Mouse (Mus musculus): ENCODE measurements around the gene Bnipl. TPM values are rescaled to one million over a fixed set of nuclear protein-coding genes. Genes with fewer than 3 reads are reported as not detected.

Gene Bnipl
- polyA plus RNA-seq, 1 experiment from 2014 or later, result 0.24 TPM

DNA sequence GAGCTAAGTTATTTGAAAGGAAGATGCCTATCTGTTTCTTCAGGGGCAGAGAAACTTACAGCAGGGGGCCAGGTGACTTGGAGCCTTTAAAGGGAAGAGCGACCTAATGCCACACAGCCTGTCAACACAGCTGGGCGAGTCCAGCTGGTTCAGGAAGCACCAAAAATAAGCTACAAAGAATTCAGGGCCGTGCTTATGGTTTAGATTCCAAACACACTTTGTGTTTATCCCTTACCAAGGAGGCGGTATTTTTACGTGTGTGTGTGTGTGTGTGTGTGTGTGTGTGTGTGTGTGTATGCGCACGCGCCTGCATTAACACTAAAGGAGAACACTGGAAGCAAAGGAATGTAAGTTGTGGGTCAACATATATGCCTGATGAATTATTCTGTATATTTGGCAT, 29.8 kb upstream of the Bnipl start:
- WGBS, result 14% methylated on average over 8 of the region's 8 CpGs
- Histone ChIP-seq H3K27me3 (replicated peaks) (no peaks in the 10 kb centered on the region), H3K4me1 (peaks cover 49% of the 10 kb centered on the region), H3K9me3 (no peaks in the 10 kb centered on the region), H3K4me3 (peak overlapping the region; percentile 86), H3K36me3 (peaks cover 4% of the 10 kb centered on the region; the same call in 1 of the 2 replicates), H3K27ac (replicated peaks) (peak overlapping the region; percentile 93), H3K9ac (peak overlapping the region; percentile 96), H3K4me2 (peak overlapping the region; percentile 92)
- no peak for ATAC-seq (ENCODE audit: extremely low read depth, insufficient number of reproducible peaks, low FRiP score, low TSS enrichment)

DNA sequence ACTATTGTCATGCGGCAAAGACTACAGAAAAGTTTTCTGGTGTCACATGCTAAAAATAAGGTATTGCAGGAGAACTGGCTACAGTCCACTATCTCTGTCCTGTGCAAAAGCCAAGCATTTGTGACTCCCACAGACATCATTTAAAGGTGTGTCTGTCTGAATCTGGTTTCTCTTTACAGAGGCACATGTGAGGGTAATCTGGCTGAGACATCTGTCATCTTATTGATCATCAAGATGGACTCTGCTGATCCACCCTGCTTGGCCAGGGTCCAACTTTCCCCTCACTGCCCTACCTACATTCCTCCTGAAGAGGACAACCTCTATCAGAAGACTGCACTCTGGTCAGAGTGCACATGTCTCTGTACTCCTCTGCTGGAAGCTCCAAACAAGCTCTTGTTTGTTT, 26.2 kb upstream of the Bnipl start:
- peaks cover 47% of the 10 kb centered on the region for H3K4me1 ChIP-seq
- H3K27ac ChIP-seq (replicated peaks), result peak overlapping the region; percentile 49
- no peak overlapping the region for H3K9ac ChIP-seq
- H3K36me3 ChIP-seq, result peaks cover 11% of the 10 kb centered on the region; the same call in 1 of the 2 replicates
- 54% methylated on average over 1 of the region's 1 CpGs for WGBS
- no peak overlapping the region for H3K4me3 ChIP-seq
- no peaks in the 10 kb centered on the region for H3K9me3 ChIP-seq
- no peaks in the 10 kb centered on the region for H3K27me3 ChIP-seq (replicated peaks)
- no peak overlapping the region for H3K4me2 ChIP-seq
- no peak for ATAC-seq (ENCODE audit: extremely low read depth, insufficient number of reproducible peaks, low FRiP score, low TSS enrichment)

DNA sequence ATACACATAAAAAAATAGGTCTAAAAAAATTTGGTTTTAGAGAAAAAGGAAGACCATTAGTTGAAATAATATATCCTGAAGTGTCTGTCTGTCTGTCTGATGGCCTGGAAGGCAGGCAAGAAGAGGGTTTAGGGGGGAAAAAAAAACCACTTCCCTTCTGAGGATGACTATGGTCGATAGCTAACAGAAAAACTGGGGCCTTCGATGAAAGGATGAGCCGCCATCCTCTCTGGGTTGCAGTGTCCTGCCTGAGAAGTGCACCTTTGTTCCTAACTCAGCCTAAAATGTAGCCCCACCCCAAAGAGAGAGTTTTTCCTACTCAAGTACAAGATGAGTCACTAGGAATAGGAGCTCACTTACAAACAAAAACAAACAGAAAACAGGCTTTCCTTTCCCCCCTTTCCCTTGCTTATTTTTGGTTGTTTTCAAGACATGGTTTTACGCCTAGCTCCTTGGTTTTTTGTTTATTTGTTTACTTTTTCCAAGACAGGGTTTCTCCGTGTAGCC, 25.5 kb upstream of the Bnipl start:
- ATAC-seq (ENCODE audit: extremely low read depth, insufficient number of reproducible peaks, low FRiP score, low TSS enrichment), result no peak
- no peaks in the 10 kb centered on the region for H3K27me3 ChIP-seq (replicated peaks)
- H3K4me3 ChIP-seq, result no peak overlapping the region
- no peak overlapping the region for H3K4me2 ChIP-seq
- H3K9me3 ChIP-seq, result no peaks in the 10 kb centered on the region
- peak overlapping the region; percentile 49 for H3K27ac ChIP-seq (replicated peaks)
- H3K9ac ChIP-seq, result 0 out of 2 replicates have a peak overlapping the region, but pooled peaks have one; percentile 1
- H3K36me3 ChIP-seq, result peaks cover 11% of the 10 kb centered on the region; the same call in 1 of the 2 replicates
- WGBS, result 73% methylated on average over 5 of the region's 5 CpGs
- H3K4me1 ChIP-seq, result peaks cover 46% of the 10 kb centered on the region

DNA sequence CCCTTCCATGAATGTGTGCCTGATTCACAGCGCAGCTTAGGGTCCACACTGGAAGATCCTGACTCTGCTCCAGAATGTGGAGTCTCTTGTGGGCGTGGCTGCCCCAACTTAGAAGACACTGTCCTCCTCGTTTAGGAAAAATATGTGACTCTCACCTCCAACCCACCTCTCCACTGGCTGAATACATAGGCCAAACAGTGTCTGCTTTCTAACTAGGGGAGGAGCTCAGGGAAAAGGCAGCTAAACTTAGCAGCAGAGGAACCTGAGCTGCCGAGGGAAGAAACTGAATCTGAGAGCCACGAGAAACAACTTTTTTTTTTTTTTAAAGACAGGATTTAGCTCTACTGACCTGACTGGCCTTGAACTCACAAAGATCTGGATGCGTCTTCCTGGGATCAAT, 24.2 kb upstream of the Bnipl start:
- 57% methylated on average over 6 of the region's 6 CpGs for WGBS
- no peak; the same call in 1 of the 2 replicates for ATAC-seq (ENCODE audit: extremely low read depth, insufficient number of reproducible peaks, low FRiP score, low TSS enrichment)
- H3K27ac ChIP-seq (replicated peaks), result 0 out of 2 replicates have a peak overlapping the region, but pooled peaks have one; percentile 12

DNA sequence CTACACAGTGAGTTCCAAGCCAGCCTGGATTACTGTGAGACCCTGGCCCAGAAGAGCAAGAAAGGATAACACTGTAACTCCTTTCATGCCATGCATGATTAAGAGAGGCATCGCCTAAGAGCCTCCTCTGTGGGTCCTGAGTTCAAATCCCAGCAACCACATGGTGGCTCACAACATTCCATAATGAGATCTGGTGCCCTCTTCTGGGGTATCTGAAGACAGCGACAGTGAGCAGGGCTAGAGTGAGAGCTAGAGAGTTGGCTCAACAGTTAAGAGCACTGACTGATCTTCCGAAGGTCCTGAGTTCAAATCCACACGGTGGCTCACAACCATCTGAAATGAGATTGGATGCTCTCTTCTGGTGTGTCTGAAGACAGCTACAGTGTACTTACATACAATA, 23.5 kb upstream of the Bnipl start:
- no peak overlapping the region for H3K9ac ChIP-seq
- peaks cover 51% of the 10 kb centered on the region for H3K4me1 ChIP-seq
- no peak overlapping the region for H3K27ac ChIP-seq (replicated peaks)
- H3K4me3 ChIP-seq, result no peak overlapping the region
- ATAC-seq (ENCODE audit: extremely low read depth, insufficient number of reproducible peaks, low FRiP score, low TSS enrichment), result no peak
- 92% methylated on average over 4 of the region's 4 CpGs for WGBS
- no peak overlapping the region for H3K4me2 ChIP-seq
- peaks cover 15% of the 10 kb centered on the region; the same call in 1 of the 2 replicates for H3K36me3 ChIP-seq
- H3K27me3 ChIP-seq (replicated peaks), result no peaks in the 10 kb centered on the region
- no peaks in the 10 kb centered on the region for H3K9me3 ChIP-seq

More for the DNA sequence above, 24.2 kb upstream of the Bnipl start:
- Histone ChIP-seq H3K9me3 (no peaks in the 10 kb centered on the region), H3K4me2 (no peak overlapping the region), H3K9ac (no peak overlapping the region), H3K27me3 (replicated peaks) (no peaks in the 10 kb centered on the region), H3K36me3 (peaks cover 11% of the 10 kb centered on the region; the same call in 1 of the 2 replicates), H3K4me3 (no peak overlapping the region), H3K4me1 (peaks cover 44% of the 10 kb centered on the region)

DNA sequence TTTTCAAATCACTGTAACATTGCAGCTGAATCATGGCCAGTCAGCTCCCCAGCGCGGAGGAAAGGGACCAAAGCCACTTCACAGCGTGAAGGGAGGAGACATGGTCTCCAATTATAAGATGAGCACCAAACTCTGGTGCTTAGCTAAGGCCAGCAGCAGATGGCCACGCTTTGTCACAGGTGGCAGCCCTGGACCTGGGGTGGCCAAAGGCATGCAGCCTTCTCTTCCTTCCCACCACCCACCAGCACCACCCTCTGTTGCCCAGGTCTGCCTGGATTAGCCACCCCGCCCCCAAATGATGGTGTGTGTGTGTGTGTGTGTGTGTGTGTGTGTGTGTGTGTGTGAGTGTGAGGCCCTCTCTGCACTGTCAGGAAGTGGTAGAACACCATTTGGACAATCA, 22.5 kb upstream of the Bnipl start:
- H3K4me3 ChIP-seq, result no peak overlapping the region
- H3K4me2 ChIP-seq, result no peak overlapping the region
- no peaks in the 10 kb centered on the region for H3K27me3 ChIP-seq (replicated peaks)
- WGBS, result 83% methylated on average over 5 of the region's 5 CpGs
- H3K4me1 ChIP-seq, result peaks cover 55% of the 10 kb centered on the region
- peaks cover 23% of the 10 kb centered on the region; the same call in 1 of the 2 replicates for H3K36me3 ChIP-seq
- no peaks in the 10 kb centered on the region for H3K9me3 ChIP-seq
- H3K9ac ChIP-seq, result no peak overlapping the region
- H3K27ac ChIP-seq (replicated peaks), result no peak overlapping the region
- no peak for ATAC-seq (ENCODE audit: extremely low read depth, insufficient number of reproducible peaks, low FRiP score, low TSS enrichment)

DNA sequence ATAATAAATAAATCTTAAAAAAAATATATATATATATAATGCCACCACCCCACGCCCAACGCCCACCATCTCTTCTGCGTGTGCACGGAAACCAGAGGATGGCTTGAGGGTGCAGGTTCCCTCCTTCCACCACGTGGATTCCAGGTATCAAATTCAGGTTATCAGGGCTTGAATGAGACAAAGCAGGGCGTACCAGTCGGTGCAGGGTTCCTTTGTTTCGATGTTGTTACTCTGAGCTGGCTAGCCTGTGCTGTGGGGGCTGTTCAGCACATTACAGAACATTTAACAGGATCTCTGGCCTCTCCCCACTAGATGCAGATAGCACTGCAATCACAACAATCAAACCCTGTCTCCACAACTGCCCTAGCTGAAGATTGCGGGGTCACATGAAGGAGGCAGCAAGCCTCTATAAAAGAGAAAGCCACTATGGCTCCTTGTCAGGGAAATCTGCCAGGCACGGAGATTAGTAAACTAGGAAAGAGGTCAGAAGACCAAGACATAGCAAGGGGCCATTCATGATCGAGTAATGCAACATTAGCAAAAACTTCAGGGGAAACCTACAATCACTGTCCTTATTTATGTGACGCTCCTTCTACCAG, 19.9 kb upstream of the Bnipl start:
- ATAC-seq (ENCODE audit: extremely low read depth, insufficient number of reproducible peaks, low FRiP score, low TSS enrichment), result no peak
- Histone ChIP-seq H3K4me3 (no peak overlapping the region), H3K36me3 (peaks cover 45% of the 10 kb centered on the region), H3K9me3 (no peaks in the 10 kb centered on the region), H3K27me3 (replicated peaks) (no peaks in the 10 kb centered on the region), H3K4me2 (no peak overlapping the region), H3K27ac (replicated peaks) (no peak overlapping the region), H3K4me1 (peaks cover 35% of the 10 kb centered on the region), H3K9ac (0 out of 2 replicates have a peak overlapping the region, but pooled peaks have one; percentile 34)
- WGBS, result 75% methylated on average over 12 of the region's 12 CpGs

DNA sequence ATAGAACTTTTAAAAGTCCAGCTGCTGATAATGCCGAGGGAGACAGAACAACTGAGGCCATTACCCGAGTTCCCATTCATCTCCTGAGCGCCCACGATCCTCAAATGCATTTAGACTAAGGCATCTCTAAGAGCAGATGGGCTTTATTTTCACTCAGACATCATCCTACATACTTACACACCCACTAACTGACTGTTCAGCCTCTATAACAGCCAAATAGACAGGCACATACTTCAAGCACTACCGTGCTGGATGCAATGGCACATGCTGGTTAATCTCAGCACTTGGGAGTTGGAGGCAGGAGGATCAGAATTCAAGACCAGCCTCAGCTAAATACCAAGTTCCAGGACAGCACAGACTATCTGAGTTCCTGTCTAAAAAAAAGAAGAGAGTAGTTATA, 18.8 kb upstream of the Bnipl start:
- H3K9ac ChIP-seq, result no peak overlapping the region
- ATAC-seq (ENCODE audit: extremely low read depth, insufficient number of reproducible peaks, low FRiP score, low TSS enrichment), result no peak
- H3K27ac ChIP-seq (replicated peaks), result no peak overlapping the region
- 77% methylated on average over 5 of the region's 5 CpGs for WGBS
- no peak overlapping the region for H3K4me2 ChIP-seq
- H3K4me3 ChIP-seq, result no peak overlapping the region
- peaks cover 52% of the 10 kb centered on the region for H3K36me3 ChIP-seq
- H3K27me3 ChIP-seq (replicated peaks), result no peaks in the 10 kb centered on the region
- H3K4me1 ChIP-seq, result peaks cover 26% of the 10 kb centered on the region
- no peaks in the 10 kb centered on the region for H3K9me3 ChIP-seq

DNA sequence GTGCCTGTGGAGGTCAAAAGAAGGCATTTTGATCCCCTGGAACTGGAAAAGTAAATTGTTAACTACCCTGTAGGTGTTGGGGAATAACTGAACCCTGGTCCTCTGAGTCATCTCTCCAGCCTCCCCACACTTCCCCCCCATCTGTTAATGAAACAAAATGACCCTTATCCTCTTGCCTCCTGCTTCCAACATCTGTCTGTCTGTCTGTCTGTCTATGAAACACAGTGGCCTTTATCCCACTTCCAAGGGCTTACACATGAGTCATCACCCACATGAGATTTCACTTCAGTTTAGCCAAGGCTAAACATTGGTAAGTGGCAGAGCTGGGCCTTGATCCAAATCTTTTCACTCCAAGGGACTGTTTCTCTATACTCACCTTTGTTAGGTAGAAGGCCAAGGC, 16.9 kb upstream of the Bnipl start:
- no peak for ATAC-seq (ENCODE audit: extremely low read depth, insufficient number of reproducible peaks, low FRiP score, low TSS enrichment)
- Histone ChIP-seq H3K27ac (replicated peaks) (no peak overlapping the region), H3K27me3 (replicated peaks) (no peaks in the 10 kb centered on the region), H3K4me2 (no peak overlapping the region), H3K4me3 (no peak overlapping the region), H3K9ac (no peak overlapping the region), H3K9me3 (no peaks in the 10 kb centered on the region), H3K36me3 (peaks cover 67% of the 10 kb centered on the region), H3K4me1 (peaks cover 16% of the 10 kb centered on the region)

DNA sequence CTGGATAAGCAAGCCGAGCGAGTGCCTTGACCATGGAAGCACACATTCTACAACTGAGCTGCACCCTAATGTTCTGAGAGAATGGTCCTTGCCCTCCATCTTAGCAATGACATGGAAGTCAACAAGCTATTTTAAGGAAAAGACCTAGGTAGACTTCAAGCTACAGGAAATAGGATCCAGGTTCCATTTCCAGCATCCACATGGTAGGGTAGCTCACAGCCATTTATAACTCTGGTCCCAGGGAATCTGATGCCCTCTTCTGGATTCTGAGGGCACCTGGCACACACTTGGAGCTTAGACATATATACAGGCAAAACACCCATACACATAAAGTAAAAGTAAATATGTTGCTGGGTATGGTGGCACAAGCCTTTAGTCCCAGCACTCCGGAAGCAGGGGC, 15.1 kb upstream of the Bnipl start:
- no peaks in the 10 kb centered on the region for H3K9me3 ChIP-seq

DNA sequence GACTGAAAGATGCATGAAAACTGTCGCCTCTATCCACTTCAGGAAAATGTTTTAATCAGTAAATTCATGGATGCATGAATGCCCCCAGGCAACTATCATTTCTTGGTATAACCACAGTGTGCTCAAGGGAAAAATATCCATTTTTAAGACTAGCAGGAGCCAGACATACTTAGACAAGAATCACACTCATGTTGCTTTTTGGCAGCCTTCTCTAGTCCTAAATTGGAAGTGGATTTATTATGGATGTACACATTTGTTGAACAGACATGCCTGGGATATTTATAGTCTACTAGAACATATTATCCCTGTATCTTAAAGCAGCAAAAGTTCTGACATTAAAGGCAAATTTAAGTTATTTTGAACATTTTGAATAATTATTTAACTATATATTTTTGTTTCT, 13.7 kb upstream of the Bnipl start:
- H3K4me3 ChIP-seq, result no peak overlapping the region
- 69% methylated on average over 1 of the region's 1 CpGs for WGBS
- ATAC-seq (ENCODE audit: extremely low read depth, insufficient number of reproducible peaks, low FRiP score, low TSS enrichment), result no peak
- no peaks in the 10 kb centered on the region for H3K9me3 ChIP-seq
- H3K9ac ChIP-seq, result no peak overlapping the region
- no peak overlapping the region for H3K27ac ChIP-seq (replicated peaks)
- peaks cover 7% of the 10 kb centered on the region; the same call in 1 of the 2 replicates for H3K4me1 ChIP-seq
- H3K27me3 ChIP-seq (replicated peaks), result no peaks in the 10 kb centered on the region
- H3K36me3 ChIP-seq, result peaks cover 93% of the 10 kb centered on the region
- no peak overlapping the region for H3K4me2 ChIP-seq

More for the DNA sequence above, 15.1 kb upstream of the Bnipl start:
- no peak overlapping the region for H3K9ac ChIP-seq
- no peak for ATAC-seq (ENCODE audit: extremely low read depth, insufficient number of reproducible peaks, low FRiP score, low TSS enrichment)
- H3K4me2 ChIP-seq, result no peak overlapping the region
- H3K4me1 ChIP-seq, result peaks cover 15% of the 10 kb centered on the region
- H3K36me3 ChIP-seq, result peaks cover 81% of the 10 kb centered on the region
- no peak overlapping the region for H3K4me3 ChIP-seq
- H3K27ac ChIP-seq (replicated peaks), result no peak overlapping the region
- 91% methylated on average over 3 of the region's 3 CpGs for WGBS
- H3K27me3 ChIP-seq (replicated peaks), result no peaks in the 10 kb centered on the region
